Mouse (Mus musculus) midbrain, embryonic 14.5 days (tissue): ENCODE data around the gene Elobl. TPM values are rescaled to one million over a fixed set of nuclear protein-coding genes. Genes with fewer than 3 reads are reported as not detected.

Experiments
- ATAC-seq: fragments of 200-750 bp; cut with Nextera tagmentation; 2 replicates; pipeline ENCODE4 v1.8.0; 2017; ENCODE audit warnings: moderate number of reproducible peaks, moderate library complexity; ENCODE audit not compliant: low FRiP score, low TSS enrichment
- DNase-seq: peaks from one replicate; pipeline ENCODE4 v3.0.0-alpha.2; 2015
- H3K27ac ChIP-seq: fragments of 300-500 bp; sonication (generic); replicated peaks from 2 replicates; pipeline ENCODE4 v1.5.1; 2014; ENCODE audit warnings: mild to moderate bottlenecking, low read depth, low read length, moderate library complexity
- H3K27me3 ChIP-seq: fragments of 300-500 bp; sonication (generic); 2 replicates; pipeline ENCODE4 v1.6.1; 2014; ENCODE audit warnings: low read length, control low read depth, mixed read lengths; ENCODE audit not compliant: control insufficient read depth, insufficient read depth
- H3K36me3 ChIP-seq: fragments of 300-500 bp; sonication (generic); 2 replicates; pipeline ENCODE4 v1.6.1; 2014; ENCODE audit warnings: low read length, control low read depth; ENCODE audit not compliant: control insufficient read depth, insufficient read depth
- H3K4me1 ChIP-seq: fragments of 300-500 bp; sonication (generic); 2 replicates; pipeline ENCODE4 v1.6.1; 2014; ENCODE audit warnings: mild to moderate bottlenecking, antibody characterized with exemption, low read length, control low read depth; ENCODE audit not compliant: control insufficient read depth, insufficient read depth
- H3K4me2 ChIP-seq: fragments of 300-500 bp; sonication (generic); 2 replicates; pipeline ENCODE4 v1.6.1; 2014; ENCODE audit warnings: mild to moderate bottlenecking, low read length, moderate library complexity
- H3K4me3 ChIP-seq: fragments of 300-500 bp; sonication (generic); replicated peaks from 2 replicates; pipeline ENCODE4 v1.5.1; 2014; ENCODE audit warnings: low read depth, low read length
- H3K9ac ChIP-seq: fragments of 300-500 bp; sonication (generic); replicated peaks from 2 replicates; pipeline ENCODE4 v1.6.1; 2014; ENCODE audit warnings: mild to moderate bottlenecking, low read length, moderate library complexity
- H3K9me3 ChIP-seq: fragments of 300-500 bp; sonication (generic); 2 replicates; pipeline ENCODE4 v1.6.1; 2016; ENCODE audit warnings: low read length, control low read depth, mixed read lengths; ENCODE audit not compliant: control insufficient read depth
- whole genome bisulfite sequencing: fragments of 180-500 bp; shearing (Covaris S2); extraction: QIAGEN DNeasy Blood & Tissue Kit; methylation state at CpG from one replicate; pipeline ENCODE4 v1.1.7; 2014; 5-methylcytosine and 5-hydroxymethylcytosine counted together
- polyA plus RNA-seq: library from polyadenylated mRNA; unstranded; fragments of >200 nt; fragmentation: Nextera tagmentation; extraction: Ambion mirVana; gene quantifications from 2 replicates; pipeline ENCODE4 v1.2.1, GENCODE M21; 2014

Gene Elobl
- polyA plus RNA-seq, 1 experiment from 2014 or later: not detected

DNA sequence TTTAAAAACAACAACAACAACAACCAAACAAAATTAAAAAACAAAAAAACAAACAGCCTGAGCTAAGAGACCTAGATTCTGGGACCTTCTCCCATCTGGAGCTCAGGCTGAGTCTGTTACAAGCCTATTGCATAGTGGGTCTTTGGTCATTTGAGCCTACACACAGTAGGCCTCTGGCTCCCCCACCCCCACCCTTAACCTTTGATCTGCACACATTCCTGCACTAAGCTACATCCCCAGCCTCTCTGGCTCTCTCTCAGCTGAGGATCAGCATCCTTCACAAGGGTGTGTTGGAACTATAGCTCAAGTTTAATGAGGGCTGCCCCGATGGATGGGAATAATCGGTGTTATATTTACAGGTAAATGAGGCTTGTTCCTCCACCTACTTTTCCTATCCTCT is 28.9 kb upstream of the Elobl start:
- H3K9me3 ChIP-seq: no peaks in the 10 kb centered on the region
- H3K9ac ChIP-seq: no peak overlapping the region
- peaks cover 14% of the 10 kb centered on the region for H3K27me3 ChIP-seq
- WGBS: 90% methylated on average over 2 of the region's 2 CpGs
- H3K36me3 ChIP-seq: peaks cover 8% of the 10 kb centered on the region
- H3K4me1 ChIP-seq: no peaks in the 10 kb centered on the region
- no peak overlapping the region for H3K27ac ChIP-seq
- no peak overlapping the region for H3K4me3 ChIP-seq
- no peak overlapping the region for H3K4me2 ChIP-seq
- ATAC-seq (no peak), DNase-seq (no peak)

DNA sequence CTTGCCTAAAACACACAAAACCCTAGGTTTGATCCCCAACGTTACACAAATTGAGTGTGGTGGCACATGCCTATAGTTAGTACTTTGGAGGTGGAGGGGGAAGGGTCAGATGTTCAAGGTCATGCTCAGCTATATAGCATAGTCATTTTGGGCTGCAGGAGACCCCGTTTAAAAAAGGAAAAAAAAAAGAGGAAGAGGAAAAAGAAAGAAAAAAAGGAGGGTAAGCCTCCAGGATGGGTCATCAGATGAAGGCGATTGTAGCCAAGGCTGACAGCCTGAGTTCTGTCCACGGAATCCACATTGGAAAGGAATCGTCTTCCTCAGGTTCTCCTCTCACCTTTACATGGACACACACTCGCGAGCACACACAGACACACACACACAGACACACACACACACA is 27.8 kb upstream of the Elobl start:
- no peak for ATAC-seq

DNA sequence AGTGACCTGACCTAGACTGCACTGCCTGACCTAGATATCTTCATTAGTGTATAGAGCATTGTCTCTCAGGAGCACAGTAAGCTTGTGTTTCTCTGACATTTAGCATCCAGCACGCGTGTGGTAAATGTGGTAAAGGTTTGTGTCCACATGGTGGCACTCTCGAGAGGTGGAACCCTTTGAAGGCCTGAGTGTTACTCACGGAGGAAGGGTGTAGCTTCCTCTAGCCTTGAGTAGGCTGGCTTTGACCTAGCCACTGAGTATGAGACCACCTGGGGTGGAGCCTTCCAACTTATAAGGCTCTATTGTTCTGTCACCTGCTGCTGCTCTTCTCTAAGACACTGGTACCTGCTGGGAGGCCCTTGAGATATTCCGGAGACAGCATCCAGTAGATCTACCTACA is 26.9 kb upstream of the Elobl start:
- ATAC-seq (no peak), DNase-seq (peak; percentile 44)

More for the DNA sequence above, 27.8 kb upstream of the Elobl start:
- no peak overlapping the region for H3K4me3 ChIP-seq
- peaks cover 10% of the 10 kb centered on the region for H3K36me3 ChIP-seq
- no peaks in the 10 kb centered on the region for H3K4me1 ChIP-seq
- no peaks in the 10 kb centered on the region for H3K9me3 ChIP-seq
- no peak for DNase-seq
- no peak overlapping the region for H3K27ac ChIP-seq
- peaks cover 6% of the 10 kb centered on the region for H3K27me3 ChIP-seq
- 88% methylated on average over 7 of the region's 7 CpGs for WGBS
- no peak overlapping the region for H3K4me2 ChIP-seq
- no peak overlapping the region for H3K9ac ChIP-seq

DNA sequence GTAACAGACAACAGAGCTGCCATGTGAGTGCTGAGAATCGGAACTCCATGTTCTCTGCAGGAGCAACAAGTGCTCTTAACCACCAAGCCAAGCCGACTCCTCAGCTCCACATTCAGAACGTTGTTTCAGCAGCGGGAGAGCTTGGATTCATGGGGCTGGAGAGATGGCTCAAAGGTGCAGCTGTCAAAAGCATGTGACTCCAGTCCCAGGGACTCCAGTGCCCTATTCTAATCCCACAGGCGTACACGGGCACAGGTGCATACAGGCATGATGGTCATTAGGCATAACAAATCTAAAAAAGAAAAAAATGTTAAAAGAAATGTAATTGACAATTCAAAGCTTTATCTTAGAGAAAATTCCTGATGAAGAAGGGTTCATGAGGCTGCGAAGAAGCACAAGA is 26.5 kb upstream of the Elobl start:
- Histone ChIP-seq H3K36me3 (peaks cover 18% of the 10 kb centered on the region), H3K9me3 (no peaks in the 10 kb centered on the region), H3K27me3 (no peaks in the 10 kb centered on the region), H3K27ac (no peak overlapping the region), H3K4me1 (no peaks in the 10 kb centered on the region), H3K4me2 (no peak overlapping the region), H3K4me3 (no peak overlapping the region), H3K9ac (no peak overlapping the region)
- ATAC-seq (no peak), DNase-seq (no peak)
- 55% methylated on average over 7 of the region's 7 CpGs for WGBS

More for the DNA sequence above, 26.9 kb upstream of the Elobl start:
- Histone ChIP-seq H3K4me2 (no peak overlapping the region), H3K27me3 (no peaks in the 10 kb centered on the region), H3K27ac (no peak overlapping the region), H3K9ac (no peak overlapping the region), H3K4me1 (no peaks in the 10 kb centered on the region), H3K9me3 (no peaks in the 10 kb centered on the region), H3K4me3 (no peak overlapping the region), H3K36me3 (peaks cover 14% of the 10 kb centered on the region)
- 16% methylated on average over 5 of the region's 5 CpGs for WGBS

DNA sequence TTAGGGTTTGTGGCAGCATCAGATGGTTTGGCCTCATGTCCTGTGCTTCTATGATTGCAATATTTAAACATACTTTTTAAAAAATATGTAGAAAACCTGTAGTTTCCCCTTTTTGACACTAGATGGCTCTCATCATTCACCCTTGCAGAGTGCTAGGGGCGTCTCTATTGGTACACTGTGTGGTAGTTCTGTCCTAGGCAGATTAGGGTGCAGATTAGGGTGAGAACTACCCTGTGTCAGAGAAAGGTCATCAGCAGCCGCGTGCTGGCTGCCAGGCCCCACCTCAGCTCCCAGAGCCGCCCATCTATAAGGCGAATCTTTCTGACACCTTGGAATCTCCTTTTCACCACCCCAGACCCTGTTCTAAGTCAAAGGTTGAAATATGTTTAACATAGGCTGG is 22.8 kb upstream of the Elobl start:
- ATAC-seq: no peak
- H3K36me3 ChIP-seq: peaks cover 54% of the 10 kb centered on the region
- no peak overlapping the region for H3K27ac ChIP-seq
- H3K4me2 ChIP-seq: no peak overlapping the region
- no peaks in the 10 kb centered on the region for H3K9me3 ChIP-seq
- peak; percentile 53 for DNase-seq
- 75% methylated on average over 5 of the region's 5 CpGs for WGBS
- no peaks in the 10 kb centered on the region for H3K27me3 ChIP-seq
- H3K4me1 ChIP-seq: no peaks in the 10 kb centered on the region
- H3K9ac ChIP-seq: no peak overlapping the region
- H3K4me3 ChIP-seq: no peak overlapping the region

DNA sequence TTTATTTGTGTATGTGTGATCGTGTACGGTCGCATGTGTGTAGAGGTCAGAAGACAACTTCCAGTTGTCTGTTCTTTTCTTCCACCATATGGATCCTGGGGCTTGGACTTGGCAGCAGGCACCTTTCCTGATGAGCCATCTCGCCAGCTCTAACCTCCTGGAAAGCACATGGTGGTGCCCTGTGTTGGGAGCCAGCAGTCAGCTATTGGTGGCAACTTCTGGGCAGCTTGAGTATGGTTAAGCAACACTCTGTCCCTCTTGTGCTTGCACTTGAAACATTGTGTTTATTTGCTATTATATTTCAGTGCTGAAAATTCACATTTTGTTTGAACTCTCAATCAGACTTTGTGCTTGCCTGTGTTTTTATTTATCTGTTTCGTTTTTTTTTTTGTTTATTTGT is 22.2 kb upstream of the Elobl start:
- no peaks in the 10 kb centered on the region for H3K9me3 ChIP-seq
- no peak overlapping the region for H3K4me2 ChIP-seq
- ATAC-seq (no peak), DNase-seq (no peak)
- H3K4me1 ChIP-seq: no peaks in the 10 kb centered on the region
- WGBS: 82% methylated on average over 5 of the region's 5 CpGs
- H3K36me3 ChIP-seq: peaks cover 59% of the 10 kb centered on the region
- no peak overlapping the region for H3K27ac ChIP-seq
- H3K4me3 ChIP-seq: no peak overlapping the region
- H3K9ac ChIP-seq: no peak overlapping the region
- no peaks in the 10 kb centered on the region for H3K27me3 ChIP-seq

DNA sequence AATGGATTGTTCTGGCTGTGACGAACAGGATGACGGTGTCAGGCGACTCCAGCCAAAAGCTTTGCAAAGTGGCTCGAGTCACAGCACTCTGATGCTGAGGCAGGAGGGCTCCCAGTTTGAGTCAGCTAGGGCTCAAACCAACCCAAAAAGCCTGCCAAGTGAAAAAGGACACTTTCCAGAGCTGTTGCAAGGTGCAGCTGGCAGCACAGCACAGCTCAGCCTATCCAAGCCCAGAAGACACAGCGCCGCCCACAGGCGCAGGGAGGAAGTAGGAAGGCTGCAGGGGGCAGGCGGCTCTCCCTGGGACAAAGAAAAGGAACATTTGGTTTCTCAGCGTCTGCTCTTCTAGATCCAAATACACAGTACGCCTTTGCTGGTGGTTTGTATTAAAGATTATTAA is 19.9 kb upstream of the Elobl start:
- ATAC-seq (no peak), DNase-seq (no peak)
- Histone ChIP-seq H3K36me3 (peaks cover 79% of the 10 kb centered on the region), H3K27ac (no peak overlapping the region), H3K4me3 (no peak overlapping the region), H3K9ac (no peak overlapping the region), H3K4me1 (no peaks in the 10 kb centered on the region), H3K4me2 (no peak overlapping the region), H3K27me3 (no peaks in the 10 kb centered on the region), H3K9me3 (no peaks in the 10 kb centered on the region)
- WGBS: 82% methylated on average over 10 of the region's 10 CpGs

DNA sequence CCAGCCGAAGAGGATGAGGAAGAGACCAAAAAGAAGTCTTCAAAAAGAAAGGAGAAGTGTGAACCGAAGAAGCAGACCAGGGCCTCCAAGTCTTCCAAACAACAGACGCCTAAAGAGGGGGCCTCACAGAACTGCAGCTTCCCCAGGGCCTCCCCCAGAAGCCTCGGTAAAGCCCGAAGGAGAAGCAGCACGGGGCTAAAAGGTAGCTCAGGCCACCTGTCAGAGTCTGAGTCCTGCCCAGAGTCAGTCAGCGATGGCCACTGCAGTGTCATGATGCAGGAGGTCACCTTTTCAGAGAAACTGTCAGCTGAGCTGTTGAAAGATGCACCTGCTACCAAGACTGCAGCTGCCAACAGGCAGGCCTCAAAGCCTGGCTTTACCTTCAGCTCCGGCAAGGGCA is 14.6 kb upstream of the Elobl start:
- 92% methylated on average over 8 of the region's 8 CpGs for WGBS
- ATAC-seq: no peak
- Histone ChIP-seq H3K27me3 (no peaks in the 10 kb centered on the region), H3K36me3 (peaks cover 51% of the 10 kb centered on the region), H3K27ac (no peak overlapping the region), H3K4me3 (no peak overlapping the region), H3K4me1 (no peaks in the 10 kb centered on the region), H3K9ac (no peak overlapping the region), H3K4me2 (no peak overlapping the region), H3K9me3 (no peaks in the 10 kb centered on the region)
- no peak for DNase-seq

DNA sequence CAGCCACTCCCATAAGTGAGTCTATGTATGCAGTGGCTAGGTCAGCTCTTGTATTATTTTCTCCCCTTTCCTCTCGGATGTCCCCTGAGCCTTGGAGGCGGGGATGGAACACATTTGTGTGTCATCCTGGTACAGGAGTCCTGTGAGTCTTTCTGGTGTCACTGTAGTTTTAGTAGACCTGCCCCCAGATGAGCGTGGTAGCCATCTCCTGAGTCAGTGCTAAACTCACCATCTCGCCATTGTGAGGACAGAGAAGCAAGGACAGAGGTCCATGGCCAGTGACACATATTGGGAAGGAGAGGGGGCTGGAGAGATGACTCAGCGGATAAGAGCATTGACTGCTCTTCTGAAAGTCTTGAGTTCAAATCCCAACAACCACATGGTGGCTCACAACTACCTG is 10.5 kb upstream of the Elobl start:
- Histone ChIP-seq H3K9ac (no peak overlapping the region), H3K9me3 (no peaks in the 10 kb centered on the region), H3K4me3 (no peak overlapping the region), H3K27ac (no peak overlapping the region), H3K4me2 (no peak overlapping the region), H3K27me3 (no peaks in the 10 kb centered on the region), H3K36me3 (peaks cover 13% of the 10 kb centered on the region), H3K4me1 (peaks cover 12% of the 10 kb centered on the region; the same call in 1 of the 2 replicates)
- DNase-seq (no peak), ATAC-seq (no peak)
- WGBS: 98% methylated on average over 5 of the region's 5 CpGs
